Mouse (Mus musculus): ENCODE results near the gene Zfp746. TPM values are rescaled to one million over a fixed set of nuclear protein-coding genes. Genes with fewer than 3 reads are reported as not detected.

Gene Zfp746
- polyA plus RNA-seq, 1 experiment, result 16.9 TPM

DNA sequence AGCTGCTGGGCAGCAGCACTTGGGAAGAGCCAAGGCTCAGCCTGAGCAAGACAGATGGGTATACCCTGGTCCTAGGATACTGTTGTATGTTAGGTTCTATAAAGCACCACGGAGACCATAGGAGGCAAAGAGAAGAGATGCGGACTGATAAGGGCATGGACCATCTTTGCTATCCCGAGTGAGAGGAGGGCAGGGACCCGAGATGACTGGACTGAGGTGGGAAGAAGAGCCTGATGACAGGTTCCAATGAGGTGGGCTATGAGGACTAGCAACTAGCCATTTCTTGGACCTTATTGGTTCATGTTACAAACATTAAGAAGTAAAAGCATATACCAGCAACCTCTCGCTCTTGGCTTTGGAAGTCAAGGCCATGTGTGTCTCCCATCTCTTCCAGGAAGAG is 5.4 kb downstream of the Zfp746 start:
- Histone ChIP-seq H3K4me3 (ENCODE audit: low read depth, low read length) (no peak overlapping the region), H3K4me1 (ENCODE audit: control insufficient read depth, insufficient read depth, insufficient read length, low read length) (peaks cover 12% of the 10 kb centered on the region; the same call in 1 of the 2 replicates), H3K27ac (ENCODE audit: insufficient read depth, low read depth, low read length) (no peak overlapping the region), H3K36me3 (ENCODE audit: control insufficient read depth, insufficient read depth, low read length) (peaks cover 55% of the 10 kb centered on the region), H3K27me3 (ENCODE audit: control insufficient read depth, insufficient read depth, low read length) (no peaks in the 10 kb centered on the region)
- no peak for TF ChIP-seq POLR2A (IDR thresholded peaks at IDR 0.05; ENCODE audit: low read depth, low read length)
- TF ChIP-seq CTCF (IDR thresholded peaks at IDR 0.05; ENCODE audit: extremely low read depth, insufficient read length, insufficient replicate concordance, low read depth, low read length), result no peak
- WGBS, result 96% methylated on average over 5 of the region's 5 CpGs

DNA sequence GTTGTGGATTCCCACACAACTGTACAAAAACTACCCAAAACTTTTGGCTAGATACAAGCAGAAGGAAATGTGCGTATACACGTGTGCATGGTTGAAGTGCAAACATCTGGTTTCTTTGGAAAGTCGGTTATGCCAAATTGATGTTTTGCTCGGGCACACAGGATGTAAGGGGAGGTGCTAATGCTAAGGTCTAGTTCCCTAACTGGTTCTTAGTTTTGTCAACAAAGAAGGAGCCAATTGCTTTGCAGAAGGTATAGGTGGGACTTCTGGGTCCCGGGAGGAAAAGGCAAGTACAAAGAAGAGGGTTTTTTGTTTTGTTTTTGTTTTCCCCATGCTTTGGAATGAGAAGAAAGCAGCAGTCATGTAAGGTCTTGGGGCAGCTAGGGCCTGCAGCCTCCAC is 13.1 kb downstream of the Zfp746 start:
- Histone ChIP-seq H3K27ac (ENCODE audit: insufficient read depth, low read depth, low read length) (no peak overlapping the region), H3K27me3 (ENCODE audit: control insufficient read depth, insufficient read depth, low read length) (no peaks in the 10 kb centered on the region), H3K36me3 (ENCODE audit: control insufficient read depth, insufficient read depth, low read length) (peaks cover 41% of the 10 kb centered on the region), H3K4me3 (ENCODE audit: low read depth, low read length) (no peak overlapping the region), H3K4me1 (ENCODE audit: control insufficient read depth, insufficient read depth, insufficient read length, low read length) (no peaks in the 10 kb centered on the region)
- 63% methylated on average over 5 of the region's 5 CpGs for WGBS
- no peak for TF ChIP-seq POLR2A (IDR thresholded peaks at IDR 0.05; ENCODE audit: low read depth, low read length)
- TF ChIP-seq CTCF (IDR thresholded peaks at IDR 0.05; ENCODE audit: extremely low read depth, insufficient read length, insufficient replicate concordance, low read depth, low read length), result no peak

DNA sequence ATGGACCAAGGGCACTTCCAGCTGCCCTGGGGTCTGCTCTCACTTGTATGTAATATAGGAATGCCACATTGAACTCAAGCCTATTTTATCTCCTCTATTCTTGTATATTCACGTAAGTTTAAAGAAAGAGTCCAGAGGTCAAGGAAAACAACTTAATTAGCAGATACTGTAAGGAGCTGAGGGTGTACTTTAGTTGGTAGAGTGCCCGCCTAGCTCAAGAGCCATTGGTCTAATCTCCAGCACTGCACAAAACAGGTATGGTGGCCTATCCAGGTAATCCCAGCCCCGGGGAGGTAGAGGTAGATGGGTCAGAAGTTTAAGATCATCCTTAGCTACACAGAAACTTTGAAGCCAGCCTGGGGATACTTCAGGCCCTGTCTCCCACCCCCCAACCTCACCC is 18.9 kb downstream of the Zfp746 start:
- TF ChIP-seq CTCF (IDR thresholded peaks at IDR 0.05; ENCODE audit: extremely low read depth, insufficient read length, insufficient replicate concordance, low read depth, low read length), result no peak
- no peak for TF ChIP-seq POLR2A (IDR thresholded peaks at IDR 0.05; ENCODE audit: low read depth, low read length)
- peaks cover 2% of the 10 kb centered on the region; the same call in 1 of the 2 replicates for H3K4me1 ChIP-seq (ENCODE audit: control insufficient read depth, insufficient read depth, insufficient read length, low read length)
- 38% methylated on average over 3 of the region's 3 CpGs for WGBS
- peaks cover 54% of the 10 kb centered on the region for H3K36me3 ChIP-seq (ENCODE audit: control insufficient read depth, insufficient read depth, low read length)
- H3K27ac ChIP-seq (ENCODE audit: insufficient read depth, low read depth, low read length), result no peak overlapping the region
- H3K27me3 ChIP-seq (ENCODE audit: control insufficient read depth, insufficient read depth, low read length), result no peaks in the 10 kb centered on the region
- no peak overlapping the region for H3K4me3 ChIP-seq (ENCODE audit: low read depth, low read length)

DNA sequence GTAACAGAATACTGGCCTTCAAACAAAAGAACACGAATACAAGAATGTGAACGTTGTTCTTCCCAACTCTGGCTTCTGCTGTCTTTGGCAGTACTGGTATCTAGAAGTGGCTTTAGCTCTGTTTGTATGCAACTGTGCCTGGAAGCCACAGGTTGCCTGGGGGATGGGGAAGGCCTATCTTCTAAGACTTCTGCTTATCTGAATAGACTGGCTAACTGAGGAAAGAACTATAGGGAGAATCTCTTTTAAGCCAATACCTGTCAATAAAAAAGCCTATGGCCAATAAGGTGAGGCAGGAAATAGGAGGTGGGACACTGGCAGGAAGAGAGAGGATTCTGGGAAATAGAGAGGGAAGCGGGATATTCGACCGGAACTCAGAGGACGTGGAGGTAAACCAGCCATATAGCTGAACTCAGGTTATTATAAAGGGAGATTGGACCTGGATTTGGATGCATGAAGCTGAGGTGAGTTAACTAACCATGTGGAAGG is 20.8 kb downstream of the Zfp746 start:
- Histone ChIP-seq H3K4me3 (ENCODE audit: low read depth, low read length) (no peak overlapping the region), H3K36me3 (ENCODE audit: control insufficient read depth, insufficient read depth, low read length) (peaks cover 52% of the 10 kb centered on the region), H3K27me3 (ENCODE audit: control insufficient read depth, insufficient read depth, low read length) (no peaks in the 10 kb centered on the region), H3K27ac (ENCODE audit: insufficient read depth, low read depth, low read length) (no peak overlapping the region), H3K4me1 (ENCODE audit: control insufficient read depth, insufficient read depth, insufficient read length, low read length) (peaks cover 2% of the 10 kb centered on the region; the same call in 1 of the 2 replicates)
- WGBS, result 94% methylated on average over 6 of the region's 6 CpGs
- no peak for TF ChIP-seq CTCF (IDR thresholded peaks at IDR 0.05; ENCODE audit: extremely low read depth, insufficient read length, insufficient replicate concordance, low read depth, low read length)
- TF ChIP-seq POLR2A (IDR thresholded peaks at IDR 0.05; ENCODE audit: low read depth, low read length), result no peak

DNA sequence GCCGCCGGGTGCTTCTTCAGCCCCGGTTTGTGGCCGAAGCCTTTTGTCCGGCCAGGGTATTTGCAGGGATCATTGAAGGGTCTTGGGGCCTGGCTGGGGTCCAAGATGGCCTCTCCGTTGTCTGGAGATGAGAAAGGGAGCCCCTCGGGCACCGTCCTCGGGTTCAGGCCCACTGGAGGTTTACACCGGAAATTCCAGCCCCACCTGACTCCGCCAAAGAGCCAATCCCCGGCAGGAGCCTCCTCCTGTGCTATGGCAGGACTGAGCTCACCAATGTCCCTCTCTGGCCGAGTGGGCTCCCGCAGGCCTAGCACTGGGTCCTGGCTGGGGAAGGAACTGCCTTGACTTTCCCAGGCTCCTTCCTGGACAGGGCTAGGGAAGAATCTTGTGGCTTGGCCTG is 21.9 kb downstream of the Zfp746 start:
- Histone ChIP-seq H3K4me1 (ENCODE audit: control insufficient read depth, insufficient read depth, insufficient read length, low read length) (peaks cover 2% of the 10 kb centered on the region; the same call in 1 of the 2 replicates), H3K27ac (ENCODE audit: insufficient read depth, low read depth, low read length) (no peak overlapping the region), H3K36me3 (ENCODE audit: control insufficient read depth, insufficient read depth, low read length) (peaks cover 50% of the 10 kb centered on the region), H3K27me3 (ENCODE audit: control insufficient read depth, insufficient read depth, low read length) (no peaks in the 10 kb centered on the region), H3K4me3 (ENCODE audit: low read depth, low read length) (no peak overlapping the region)
- no peak for TF ChIP-seq CTCF (IDR thresholded peaks at IDR 0.05; ENCODE audit: extremely low read depth, insufficient read length, insufficient replicate concordance, low read depth, low read length)
- no peak for TF ChIP-seq POLR2A (IDR thresholded peaks at IDR 0.05; ENCODE audit: low read depth, low read length)
- 94% methylated on average over 14 of the region's 14 CpGs for WGBS

DNA sequence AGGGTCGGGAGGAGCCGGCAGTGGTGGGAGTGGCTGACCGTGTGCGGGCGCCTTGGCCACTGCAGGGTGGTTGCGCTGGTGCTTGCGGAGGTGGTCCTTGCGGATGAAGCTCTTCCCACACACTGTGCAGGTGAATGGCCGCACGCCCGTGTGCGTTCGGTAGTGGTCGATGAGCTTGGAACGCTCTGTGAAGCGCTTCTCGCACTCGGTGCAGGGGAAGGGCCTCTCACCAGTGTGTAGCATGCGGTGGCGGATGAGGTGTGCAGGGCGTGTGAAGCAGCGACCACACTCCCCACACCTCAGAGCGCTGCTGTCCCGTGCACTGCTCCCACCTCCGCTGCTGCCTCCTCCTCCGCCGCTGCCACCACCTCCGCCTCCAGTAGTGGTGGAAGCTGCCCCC is 22.5 kb downstream of the Zfp746 start:
- no peak for TF ChIP-seq POLR2A (IDR thresholded peaks at IDR 0.05; ENCODE audit: low read depth, low read length)
- no peak for TF ChIP-seq CTCF (IDR thresholded peaks at IDR 0.05; ENCODE audit: extremely low read depth, insufficient read length, insufficient replicate concordance, low read depth, low read length)
- WGBS, result 97% methylated on average over 28 of the region's 28 CpGs
- no peaks in the 10 kb centered on the region for H3K27me3 ChIP-seq (ENCODE audit: control insufficient read depth, insufficient read depth, low read length)
- H3K36me3 ChIP-seq (ENCODE audit: control insufficient read depth, insufficient read depth, low read length), result peaks cover 49% of the 10 kb centered on the region
- peaks cover 2% of the 10 kb centered on the region; the same call in 1 of the 2 replicates for H3K4me1 ChIP-seq (ENCODE audit: control insufficient read depth, insufficient read depth, insufficient read length, low read length)
- no peak overlapping the region for H3K27ac ChIP-seq (ENCODE audit: insufficient read depth, low read depth, low read length)
- H3K4me3 ChIP-seq (ENCODE audit: low read depth, low read length), result no peak overlapping the region

DNA sequence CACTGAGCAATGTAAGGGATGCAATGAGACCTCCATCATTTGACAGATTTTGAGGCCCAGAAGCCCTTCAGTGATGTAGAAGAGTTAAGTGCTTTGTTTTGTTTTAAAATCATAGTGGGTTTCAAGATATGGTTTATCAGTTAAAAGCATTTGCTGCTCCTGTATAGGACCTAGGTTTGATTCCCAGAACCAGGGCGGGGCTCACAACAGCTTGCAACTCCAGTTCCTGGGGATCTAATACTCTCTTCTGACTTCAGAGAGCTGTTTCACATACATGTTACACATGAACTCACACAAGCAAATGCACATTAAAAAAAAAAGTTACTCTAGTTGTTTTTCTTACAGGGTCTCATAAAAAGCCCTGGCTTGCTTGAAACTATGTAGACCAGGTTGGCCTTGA is 25.5 kb downstream of the Zfp746 start:
- TF ChIP-seq CTCF (IDR thresholded peaks at IDR 0.05; ENCODE audit: extremely low read depth, insufficient read length, insufficient replicate concordance, low read depth, low read length) (no peak), POLR2A (IDR thresholded peaks at IDR 0.05; ENCODE audit: low read depth, low read length) (no peak)
- Histone ChIP-seq H3K27me3 (ENCODE audit: control insufficient read depth, insufficient read depth, low read length) (no peaks in the 10 kb centered on the region), H3K36me3 (ENCODE audit: control insufficient read depth, insufficient read depth, low read length) (peaks cover 31% of the 10 kb centered on the region), H3K27ac (ENCODE audit: insufficient read depth, low read depth, low read length) (no peak overlapping the region), H3K4me3 (ENCODE audit: low read depth, low read length) (no peak overlapping the region), H3K4me1 (ENCODE audit: control insufficient read depth, insufficient read depth, insufficient read length, low read length) (no peaks in the 10 kb centered on the region)
- WGBS, result 94% methylated on average over 1 of the region's 1 CpGs
